Mouse (Mus musculus) heart, adult 9 months (tissue): ENCODE measurements around the gene Tas2r129.
"Not testable (repeated sequence)": the region's sequence is repeated elsewhere in the genome, so short reads cannot be mapped to it uniquely, and the experiment has no call there.

ENCODE experiments used
- DNase-seq, 2 experiments: peaks; one replicate each; pipeline ENCODE4 v3.0.0; 2022; ENCODE audit warnings: low spot score in 2 of 2

Gene Tas2r129

GRCm38 (mm10) chr6:132950802-132951201 lies at the start of gene Tas2r129:
TSS of gene Tas2r129 (plus strand) at chr6:132951102.
- DNase-seq: no peak

GRCm38 (mm10) chr6:132909351-132909750 lies 41.6 kb upstream of the Tas2r129 start, which contains the start of gene Tas2r125:
TSS of gene Tas2r125 (plus strand) at chr6:132909651.
- DNase-seq: no peak

- not testable (repeated sequence) for DNase-seq
These were observed 9.5 kb upstream of the Tas2r129 start for GRCm38 (mm10) chr6:132941376-132941775.

GRCm38 (mm10) chr6:132957819-132958218 lies 6.9 kb downstream of the Tas2r129 start, which contains the start of gene Tas2r131:
TSS of gene Tas2r131 (minus strand) at chr6:132957919.
- no peak for DNase-seq

GRCm38 (mm10) chr6:132980865-132981264 lies 30.0 kb downstream of the Tas2r129 start, which contains the start of gene Tas2r109:
TSS of gene Tas2r109 (minus strand) at chr6:132980965.
- no peak for DNase-seq
